Mouse (Mus musculus) heart, postnatal 36 days (tissue): ENCODE measurements around the gene Psmd13. TPM values are rescaled to one million over a fixed set of nuclear protein-coding genes. Genes with fewer than 3 reads are reported as not detected.

Experiments
- DNase-seq, 2 experiments: peaks; one replicate each; pipeline ENCODE4 v3.0.0; 2021 to 2022
- intact Hi-C: fragments of 180-260 bp; cut with DNase I; formaldehyde crosslinking; loops from one replicate; pipeline ENCODE4 v1.15.1; 2025
- total RNA-seq, 2 experiments: library from RNA; stranded (reverse); gene quantifications; 2 replicates each; pipeline ENCODE4 v1.2.3; 2021

Gene Psmd13
- total RNA-seq, 2 experiments from 2014 or later: 85.8 to 92.3 TPM

- intact Hi-C loops: no loop called here
- DNase-seq: no peak
Measured at GRCm38 (mm10) chr7:140902036-140902875, 20.5 kb downstream of the Psmd13 start.

- intact Hi-C loops: loop anchor here (1.0 kb wide), 1 partner anchor 59 kb away; no protein-coding TSS in a partner anchor
- DNase-seq: peak; percentile 82 to 92
Measured at GRCm38 (mm10) chr7:140903212-140903611, 21.4 kb downstream of the Psmd13 start.

GRCm38 (mm10) chr7:140905642-140906081 is 23.9 kb downstream of the Psmd13 start:
- no peak for DNase-seq
- intact Hi-C loops: no loop called here

- DNase-seq: no peak
- intact Hi-C loops: no loop called here
Measured at GRCm38 (mm10) chr7:140907131-140907530, 25.4 kb downstream of the Psmd13 start.

- no peak for DNase-seq
Measured at GRCm38 (mm10) chr7:140907697-140908096, 25.9 kb downstream of the Psmd13 start.

GRCm38 (mm10) chr7:140908181-140908580 is 26.4 kb downstream of the Psmd13 start:
- no peak for DNase-seq
- intact Hi-C loops: loop anchor here (1.0 kb wide), 6 partner anchors 32 to 268 kb away; no protein-coding TSS in a partner anchor

More at GRCm38 (mm10) chr7:140907697-140908096, 25.9 kb downstream of the Psmd13 start:
- intact Hi-C loops: loop anchor here (1.0 kb wide), 6 partner anchors 33 to 269 kb away; no protein-coding TSS in a partner anchor

GRCm38 (mm10) chr7:140908634-140909107 is 26.9 kb downstream of the Psmd13 start:
- DNase-seq: peak; percentile 85 to 87
- intact Hi-C loops: loop anchor here (1.0 kb wide), 6 partner anchors 32 to 268 kb away; no protein-coding TSS in a partner anchor

GRCm38 (mm10) chr7:140912293-140912692 is 30.5 kb downstream of the Psmd13 start:
- no peak for DNase-seq
- intact Hi-C loops: no loop called here

- intact Hi-C loops: no loop called here
- no peak for DNase-seq
Measured at GRCm38 (mm10) chr7:140912846-140913482, 31.2 kb downstream of the Psmd13 start.

GRCm38 (mm10) chr7:140914031-140914690 is 32.4 kb downstream of the Psmd13 start:
- DNase-seq: no peak
- intact Hi-C loops: no loop called here

GRCm38 (mm10) chr7:140919911-140920310 is 38.1 kb downstream of the Psmd13 start:
- intact Hi-C loops: no loop called here
- DNase-seq: no peak

- intact Hi-C loops: no loop called here
- DNase-seq: no peak
Measured at GRCm38 (mm10) chr7:140920418-140921029, 38.8 kb downstream of the Psmd13 start, which contains the start of gene Nlrp6. Gene Nlrp6, plus strand, starts transcription at chr7:140920902.

GRCm38 (mm10) chr7:140921225-140921975 is 39.6 kb downstream of the Psmd13 start:
- intact Hi-C loops: no loop called here
- DNase-seq: no peak

- DNase-seq: peak; percentile 60 to 68
- intact Hi-C loops: no loop called here
Measured at GRCm38 (mm10) chr7:140922398-140923069, 40.8 kb downstream of the Psmd13 start.

- no peak for DNase-seq
- intact Hi-C loops: no loop called here
Measured at GRCm38 (mm10) chr7:140923070-140923775, 41.5 kb downstream of the Psmd13 start.

- intact Hi-C loops: no loop called here
- no peak for DNase-seq
Measured at GRCm38 (mm10) chr7:140927181-140927580, 45.4 kb downstream of the Psmd13 start.

- DNase-seq: no peak
- intact Hi-C loops: no loop called here
Measured at GRCm38 (mm10) chr7:140938436-140938835, 56.7 kb downstream of the Psmd13 start.

- intact Hi-C loops: no loop called here
- DNase-seq: no peak
Measured at GRCm38 (mm10) chr7:140938896-140939295, 57.1 kb downstream of the Psmd13 start.
